Mouse (Mus musculus): ENCODE data around the gene Gne. TPM values are rescaled to one million over a fixed set of nuclear protein-coding genes. Genes with fewer than 3 reads are reported as not detected.
A peak's percentile ranks its signal among the peaks of the same experiment; 100 is the strongest.

The Gne gene
- total RNA-seq, 2 experiments from 2014 or later: 2.5 to 6.3 TPM

GRCm38 (mm10) chr4:44029661-44030066, 54.3 kb downstream of the Gne start:
- ATAC-seq (replicated peaks; ENCODE audit: low FRiP score, poor library complexity, severe bottlenecking): no peak

- no peak for ATAC-seq (replicated peaks; ENCODE audit: low FRiP score, poor library complexity, severe bottlenecking)
These were observed 55.5 kb downstream of the Gne start for GRCm38 (mm10) chr4:44028303-44029135.

GRCm38 (mm10) chr4:44025570-44025969, 58.4 kb downstream of the Gne start:
- ATAC-seq (replicated peaks; ENCODE audit: low FRiP score, poor library complexity, severe bottlenecking): no peak

GRCm38 (mm10) chr4:44024241-44024640, 59.7 kb downstream of the Gne start:
- ATAC-seq (replicated peaks; ENCODE audit: low FRiP score, poor library complexity, severe bottlenecking): no peak

- ATAC-seq (replicated peaks; ENCODE audit: low FRiP score, poor library complexity, severe bottlenecking): no peak
These were observed 60.3 kb downstream of the Gne start for GRCm38 (mm10) chr4:44023681-44024080.

- ATAC-seq (replicated peaks; ENCODE audit: low FRiP score, poor library complexity, severe bottlenecking): no peak
These were observed 61.2 kb downstream of the Gne start for GRCm38 (mm10) chr4:44022766-44023165.

GRCm38 (mm10) chr4:44022323-44022722, 61.7 kb downstream of the Gne start:
- no peak for ATAC-seq (replicated peaks; ENCODE audit: low FRiP score, poor library complexity, severe bottlenecking)

GRCm38 (mm10) chr4:44016791-44017190, 67.2 kb downstream of the Gne start:
- no peak for ATAC-seq (replicated peaks; ENCODE audit: low FRiP score, poor library complexity, severe bottlenecking)

- no peak for ATAC-seq (replicated peaks; ENCODE audit: low FRiP score, poor library complexity, severe bottlenecking)
These were observed 67.9 kb downstream of the Gne start for GRCm38 (mm10) chr4:44016071-44016470.

GRCm38 (mm10) chr4:44013391-44014070, 70.4 kb downstream of the Gne start:
- ATAC-seq (replicated peaks; ENCODE audit: low FRiP score, poor library complexity, severe bottlenecking): no peak

- peak; percentile 100 for ATAC-seq (replicated peaks; ENCODE audit: low FRiP score, poor library complexity, severe bottlenecking)
These were observed 71.3 kb downstream of the Gne start for GRCm38 (mm10) chr4:44012376-44013367.

GRCm38 (mm10) chr4:44011799-44012198, 72.2 kb downstream of the Gne start:
- no peak for ATAC-seq (replicated peaks; ENCODE audit: low FRiP score, poor library complexity, severe bottlenecking)

- ATAC-seq (replicated peaks; ENCODE audit: low FRiP score, poor library complexity, severe bottlenecking): no peak
These were observed 73.1 kb downstream of the Gne start for GRCm38 (mm10) chr4:44010893-44011292.

- ATAC-seq (replicated peaks; ENCODE audit: low FRiP score, poor library complexity, severe bottlenecking): no peak
These were observed 73.8 kb downstream of the Gne start for GRCm38 (mm10) chr4:44010176-44010575.

- peak; percentile 27 for ATAC-seq (replicated peaks; ENCODE audit: low FRiP score, poor library complexity, severe bottlenecking)
These were observed 79.2 kb downstream of the Gne start for GRCm38 (mm10) chr4:44004623-44005409.

GRCm38 (mm10) chr4:44004126-44004525, 79.9 kb downstream of the Gne start, which contains the start of gene Clta:
Gene Clta (plus strand): TSS chr4:44004452.
- ATAC-seq (replicated peaks; ENCODE audit: low FRiP score, poor library complexity, severe bottlenecking): peak; percentile 89

- peak; percentile 94 for ATAC-seq (replicated peaks; ENCODE audit: low FRiP score, poor library complexity, severe bottlenecking)
These were observed 80.4 kb downstream of the Gne start for GRCm38 (mm10) chr4:44003622-44004021.

- ATAC-seq (replicated peaks; ENCODE audit: low FRiP score, poor library complexity, severe bottlenecking): no peak
These were observed 89.6 kb downstream of the Gne start for GRCm38 (mm10) chr4:43994342-43994741.

- ATAC-seq (replicated peaks; ENCODE audit: low FRiP score, poor library complexity, severe bottlenecking): no peak; the same call in 1 of the 2 replicates
These were observed 90.9 kb downstream of the Gne start for GRCm38 (mm10) chr4:43993072-43993471.
